Mouse (Mus musculus): ENCODE measurements at regions not wholly inside any gene's neighbourhood (a gene's known extent, or its start where the extent isn't known, plus 50 kb on each side); places are given as distances from the start of the nearest gene placed in this dataset.

DNA sequence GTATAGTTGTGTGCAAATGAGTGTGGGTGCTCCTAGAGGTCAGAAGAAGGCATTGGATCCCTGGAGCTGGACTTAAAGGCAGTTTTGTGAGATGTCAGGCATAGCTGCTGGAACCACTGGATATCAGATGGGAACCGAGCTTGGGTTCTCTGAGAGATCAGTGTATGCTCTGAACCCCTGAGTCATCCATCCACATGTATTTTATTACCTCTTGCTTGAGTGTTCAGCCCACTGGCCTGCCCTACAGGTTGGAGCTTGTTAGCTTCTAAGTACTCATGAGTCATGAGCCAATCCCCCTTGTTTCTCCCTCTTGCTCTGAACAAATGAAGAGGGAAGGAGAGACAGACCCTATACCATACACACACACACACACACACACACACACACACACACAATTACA, 119.4 kb upstream of the Gdnf start:
- DNase-seq (ENCODE audit: low spot score in 2 of 2), result no peak

DNA sequence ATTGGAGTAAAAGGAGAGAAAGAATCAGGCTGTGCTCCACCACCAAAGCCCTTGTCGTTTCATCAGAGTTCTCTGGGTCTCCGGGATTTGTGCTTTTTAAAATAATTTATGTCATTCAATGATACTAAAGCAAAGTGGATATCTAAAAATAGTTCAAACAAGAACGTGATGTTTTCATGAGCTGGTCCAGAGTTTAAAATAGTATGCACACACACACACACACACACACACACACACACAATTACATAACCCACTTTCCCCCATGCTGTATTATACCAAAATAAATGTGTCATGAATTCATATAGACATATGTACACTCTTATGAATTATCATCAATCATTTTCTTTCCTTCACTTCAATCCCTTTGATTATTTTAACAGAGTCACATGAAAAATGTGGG, 118.5 kb upstream of the Gdnf start:
- no peak for DNase-seq (ENCODE audit: low spot score in 2 of 2)

DNA sequence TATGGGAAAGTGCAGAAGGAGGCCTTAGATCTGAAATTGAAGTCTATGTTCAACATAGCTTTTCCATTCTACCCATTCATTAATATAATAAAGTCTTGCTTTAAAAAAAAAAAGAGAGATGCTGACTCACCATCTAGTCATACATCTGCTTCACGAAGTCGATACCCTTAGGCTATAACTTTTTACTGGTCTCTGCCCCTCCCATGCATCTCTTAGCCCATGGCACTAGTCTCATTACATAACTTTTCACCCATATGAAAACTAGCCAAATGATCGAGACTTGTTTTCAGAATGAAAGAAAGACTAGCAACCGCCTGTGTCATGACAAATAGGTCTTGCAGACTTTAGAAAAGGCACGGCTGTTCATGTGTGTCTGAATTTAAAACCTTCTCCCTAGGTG, 116.6 kb upstream of the Gdnf start:
- DNase-seq (ENCODE audit: low spot score in 2 of 2), result no peak

DNA sequence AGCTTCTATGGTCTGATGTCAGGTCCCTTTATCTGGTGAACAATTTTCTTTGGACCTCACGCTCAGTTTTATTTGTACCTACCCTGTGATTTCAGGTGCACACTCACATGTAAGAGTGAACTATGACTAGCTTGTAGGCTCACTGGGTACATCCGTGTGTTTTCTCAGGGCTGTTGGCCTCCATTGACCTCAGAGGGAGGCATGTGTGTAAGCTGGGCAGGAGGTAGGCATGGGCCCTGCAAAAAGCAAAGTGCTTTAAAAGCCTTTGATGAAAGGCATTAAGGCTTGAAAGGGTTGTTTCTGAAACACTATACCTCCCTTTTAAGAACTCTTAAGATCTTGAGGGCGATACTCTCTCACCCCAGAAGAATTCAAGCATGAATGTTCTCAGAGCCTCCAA, 112.9 kb upstream of the Gdnf start:
- no peak for DNase-seq (ENCODE audit: low spot score in 2 of 2)

DNA sequence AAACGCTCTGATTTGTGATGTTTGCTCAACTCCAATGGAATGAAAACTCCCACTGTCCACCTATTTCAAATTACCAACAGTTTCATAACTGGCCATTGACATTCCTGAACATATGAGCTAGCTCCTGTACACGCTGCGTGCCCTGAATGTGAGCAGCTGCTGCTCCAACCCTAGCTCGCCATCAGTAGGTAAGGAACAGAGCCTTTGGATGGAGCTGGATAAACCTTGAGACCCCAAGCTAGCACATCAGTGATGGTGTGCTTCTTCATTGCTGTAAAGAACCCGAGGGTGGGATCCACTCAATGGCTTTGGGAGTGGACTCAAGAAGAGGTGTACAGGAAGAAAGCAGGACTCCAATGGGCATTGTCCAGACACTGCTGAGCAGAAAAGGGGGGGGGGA, 101.8 kb upstream of the Gdnf start:
- no peak for DNase-seq (ENCODE audit: low spot score in 2 of 2)

DNA sequence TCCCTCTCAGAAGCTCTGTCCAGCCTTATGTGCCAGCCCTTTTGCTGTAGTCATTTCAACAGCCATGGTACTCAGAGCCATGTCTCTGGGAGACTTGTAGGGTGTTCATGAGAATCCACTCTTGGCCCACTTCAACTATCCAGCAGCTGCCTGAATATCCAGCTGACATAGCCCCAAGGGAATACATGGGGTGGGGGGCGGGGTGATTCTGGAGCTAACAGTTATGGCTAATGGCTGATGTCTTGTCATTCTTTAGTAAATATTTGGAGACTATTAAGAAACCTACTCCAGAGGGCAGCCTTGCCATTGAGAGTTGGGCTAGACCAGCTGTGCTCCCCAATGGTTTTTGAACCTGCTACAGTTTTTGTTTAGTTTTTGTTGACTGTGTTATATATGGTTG, 96.0 kb upstream of the Gdnf start:
- DNase-seq (ENCODE audit: low spot score in 2 of 2), result no peak

DNA sequence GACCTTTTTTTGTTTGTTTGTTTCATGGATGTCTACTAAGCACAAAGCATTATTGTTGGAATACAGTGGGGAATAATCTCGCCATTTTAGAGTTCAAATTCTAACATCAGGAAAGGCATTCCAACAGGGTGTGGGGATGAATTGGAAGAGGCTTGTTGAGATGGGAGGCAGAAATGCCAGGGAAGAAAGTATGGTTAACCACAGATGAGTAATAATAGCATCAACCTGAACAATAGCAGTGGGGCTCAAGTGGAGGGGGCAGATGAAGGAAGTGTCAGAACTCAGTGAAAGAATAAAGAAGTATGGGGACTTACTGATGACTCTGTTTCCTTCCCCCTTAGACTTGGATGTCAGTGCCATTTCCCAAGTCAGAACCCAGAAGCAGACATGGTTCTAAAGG, 94.5 kb upstream of the Gdnf start:
- no peak for DNase-seq (ENCODE audit: low spot score in 2 of 2)

DNA sequence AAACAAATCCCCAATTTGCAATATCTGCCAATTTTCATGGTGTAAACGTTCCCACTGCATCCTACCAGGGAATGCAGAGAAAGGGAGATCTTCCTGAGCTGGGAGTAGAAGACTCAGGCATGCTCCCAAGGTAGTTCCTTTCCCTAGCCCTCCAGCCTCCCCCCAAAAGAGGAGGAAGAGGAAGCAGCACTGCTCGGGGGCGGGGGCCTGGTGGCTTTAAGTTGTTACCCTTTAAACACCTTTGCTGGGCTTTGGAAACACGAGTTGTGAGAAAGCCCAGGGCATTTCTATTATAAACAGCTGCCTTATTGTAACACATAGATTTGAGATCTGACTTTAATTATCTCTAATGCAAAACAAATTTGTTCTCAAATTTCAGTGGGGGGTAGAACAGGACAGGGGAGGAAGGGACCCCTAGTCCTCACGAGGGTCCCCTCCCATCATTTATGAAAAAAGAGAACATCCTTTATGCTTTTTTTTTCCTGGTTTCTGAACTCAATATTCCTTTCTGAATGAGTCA, 87.4 kb upstream of the Gdnf start:
- no peak for DNase-seq (ENCODE audit: low spot score in 2 of 2)

DNA sequence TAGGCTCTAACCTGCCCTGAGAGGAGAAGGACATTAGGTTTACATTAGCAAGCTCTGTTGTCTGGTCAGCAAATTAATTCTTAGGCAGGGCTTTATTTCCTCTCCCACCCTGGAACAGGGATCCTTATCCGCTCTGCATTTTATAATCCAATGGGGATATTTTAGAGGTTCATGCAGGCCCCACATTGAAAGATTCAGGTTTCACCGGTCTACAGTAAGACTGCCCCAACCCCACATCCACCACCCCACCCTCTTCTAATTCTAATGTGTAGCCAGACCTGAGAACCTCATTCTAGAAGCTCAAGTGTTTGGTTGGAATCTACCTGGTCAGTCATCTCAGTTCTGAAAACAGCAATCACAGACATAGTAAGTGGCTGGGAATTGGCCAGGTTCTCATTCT, 86.9 kb upstream of the Gdnf start:
- no peak for DNase-seq (ENCODE audit: low spot score in 2 of 2)

DNA sequence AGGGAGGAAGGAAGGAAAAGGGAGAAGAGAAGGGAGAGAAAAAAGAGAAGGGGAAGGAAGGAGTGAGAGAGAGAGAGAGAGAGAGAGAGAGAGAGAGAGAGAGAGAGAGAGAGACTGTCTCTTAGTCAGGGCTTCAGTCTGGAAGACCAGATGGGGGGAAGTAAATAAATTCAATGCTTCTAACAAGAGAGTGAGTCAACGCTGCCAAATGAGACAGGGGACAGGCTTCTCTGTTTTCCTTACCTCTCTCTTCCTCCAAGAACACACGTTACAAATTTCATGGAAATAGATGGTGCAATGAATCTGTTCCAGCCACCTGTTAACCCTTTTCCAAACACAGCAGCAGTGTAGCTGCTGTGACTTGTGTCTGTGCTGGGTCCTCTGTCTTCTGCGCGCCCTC, 85.1 kb upstream of the Gdnf start:
- DNase-seq (ENCODE audit: low spot score in 2 of 2), result no peak

DNA sequence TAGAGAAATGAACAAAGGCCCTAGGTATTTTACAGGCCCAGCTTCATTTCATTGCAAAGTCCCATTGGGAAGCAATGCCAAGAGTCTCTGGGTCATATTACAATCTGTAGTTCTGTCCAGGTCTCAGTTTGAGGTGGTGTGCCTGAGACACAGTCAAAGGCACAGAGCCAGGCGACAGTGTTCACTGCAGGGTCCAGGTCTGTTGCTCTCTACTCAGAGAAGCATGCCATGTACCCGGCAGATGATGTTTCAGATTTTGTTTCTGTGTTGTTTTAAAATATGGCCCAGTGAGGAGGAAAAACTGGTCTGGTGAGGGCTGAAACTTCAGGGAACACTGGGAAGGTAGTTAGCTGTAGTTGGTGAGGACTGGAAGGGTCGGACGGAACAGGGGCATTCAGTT, 63.1 kb upstream of the Gdnf start:
- DNase-seq (ENCODE audit: low spot score in 2 of 2), result no peak

DNA sequence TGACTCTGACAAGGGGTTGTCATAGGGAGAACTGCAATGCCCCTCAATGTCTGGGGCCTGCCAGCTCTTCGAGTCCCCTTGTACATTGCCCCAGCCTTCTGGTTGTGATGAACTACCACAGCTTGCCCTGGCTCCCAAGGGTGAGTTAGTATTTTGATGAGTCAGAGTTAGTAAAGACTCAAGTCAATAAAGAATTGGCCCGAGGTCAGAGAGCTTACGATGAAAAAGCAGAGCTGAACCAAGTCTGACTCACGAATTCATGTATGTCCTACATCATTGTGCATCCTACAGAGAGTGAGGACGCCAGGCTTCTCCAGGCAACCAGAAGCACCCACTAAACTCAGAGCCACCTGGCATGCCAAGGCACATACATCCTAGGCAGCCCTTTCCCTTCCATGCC, 60.2 kb upstream of the Gdnf start:
- DNase-seq (ENCODE audit: low spot score in 2 of 2), result no peak

Data from frontal cortex, postnatal 10 days (tissue).